Mouse (Mus musculus) frontal cortex, adult 2 months (tissue): Measurements from ENCODE around the gene Kctd10. TPM values are rescaled to one million over a fixed set of nuclear protein-coding genes. Genes with fewer than 3 reads are reported as not detected.
A peak's percentile ranks its signal among the peaks of the same experiment; 100 is the strongest.

ENCODE experiments used
- DNase-seq, 2 experiments: peaks; one replicate each; pipeline ENCODE4 v3.0.0; 2022; ENCODE audit warnings: low spot score in 1 of 2; ENCODE audit errors: extremely low spot score in 1 of 2
- polyA plus RNA-seq: library from polyadenylated mRNA; depleted of rRNA; stranded (reverse); fragments of >200 nt; gene quantifications from 2 replicates; pipeline ENCODE4 v1.2.3, GENCODE M21; 2012

The Kctd10 gene
- polyA plus RNA-seq, 1 experiment: 57.4 TPM

DNA sequence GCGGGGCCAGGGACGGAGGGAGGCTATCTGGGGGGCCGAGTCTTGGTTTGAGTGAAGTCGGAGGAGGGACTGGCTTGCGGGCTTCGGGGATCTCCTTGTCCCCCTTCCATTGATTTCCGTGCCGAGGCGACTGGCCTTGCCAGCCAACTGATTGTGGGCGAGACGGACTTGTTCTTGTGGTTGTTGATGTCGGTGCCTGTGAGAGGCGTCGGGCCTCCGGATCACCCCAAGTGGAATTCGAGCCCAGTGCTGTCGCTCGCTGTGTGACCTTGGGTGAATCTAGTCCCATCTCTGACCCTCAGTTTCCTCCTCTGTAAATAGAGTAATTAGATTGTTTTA is 674 bp upstream of the Kctd10 start:
- peak in 1 of 2 experiments; percentile 19 for DNase-seq

DNA sequence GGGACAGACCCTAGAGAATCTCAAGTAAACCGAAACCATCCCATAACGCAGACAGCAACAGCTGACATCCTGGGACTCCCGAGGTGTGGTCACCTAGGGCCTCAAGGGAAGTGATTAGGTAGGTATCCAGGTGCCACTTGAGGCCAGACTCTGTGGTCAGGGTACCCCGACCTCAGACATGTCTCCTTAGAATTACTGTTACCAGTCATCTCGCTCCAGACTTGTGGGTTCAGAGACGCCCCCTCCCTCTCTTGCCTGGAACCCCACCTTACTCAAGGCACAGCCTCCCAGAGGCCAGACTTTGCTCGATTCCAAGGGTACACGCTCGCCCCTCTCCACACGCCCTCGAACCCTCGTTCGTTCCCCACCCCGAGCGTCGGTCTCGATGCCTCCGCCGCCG is 545 bp downstream of the Kctd10 start:
- DNase-seq: no peak

DNA sequence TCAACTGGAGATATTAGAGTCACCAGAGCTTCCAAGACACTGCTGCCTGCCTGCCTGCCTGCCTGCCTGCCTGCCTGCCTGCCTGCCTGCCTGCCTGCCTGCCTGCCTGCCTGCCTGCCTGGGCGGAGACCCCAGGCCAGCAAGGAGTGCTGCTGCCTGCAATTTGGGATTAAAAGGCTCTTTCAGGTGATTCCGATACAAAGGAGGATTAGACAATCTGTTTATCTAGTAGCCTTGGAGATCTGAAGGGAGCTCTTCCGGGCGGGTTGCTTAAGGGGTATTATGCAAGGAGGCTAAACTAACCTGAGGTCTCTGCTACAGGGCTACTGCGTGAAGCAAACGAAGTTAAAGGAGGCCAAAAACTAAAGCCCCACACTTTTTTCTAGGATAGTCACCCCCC is 1.4 kb downstream of the Kctd10 start:
- no peak for DNase-seq

DNA sequence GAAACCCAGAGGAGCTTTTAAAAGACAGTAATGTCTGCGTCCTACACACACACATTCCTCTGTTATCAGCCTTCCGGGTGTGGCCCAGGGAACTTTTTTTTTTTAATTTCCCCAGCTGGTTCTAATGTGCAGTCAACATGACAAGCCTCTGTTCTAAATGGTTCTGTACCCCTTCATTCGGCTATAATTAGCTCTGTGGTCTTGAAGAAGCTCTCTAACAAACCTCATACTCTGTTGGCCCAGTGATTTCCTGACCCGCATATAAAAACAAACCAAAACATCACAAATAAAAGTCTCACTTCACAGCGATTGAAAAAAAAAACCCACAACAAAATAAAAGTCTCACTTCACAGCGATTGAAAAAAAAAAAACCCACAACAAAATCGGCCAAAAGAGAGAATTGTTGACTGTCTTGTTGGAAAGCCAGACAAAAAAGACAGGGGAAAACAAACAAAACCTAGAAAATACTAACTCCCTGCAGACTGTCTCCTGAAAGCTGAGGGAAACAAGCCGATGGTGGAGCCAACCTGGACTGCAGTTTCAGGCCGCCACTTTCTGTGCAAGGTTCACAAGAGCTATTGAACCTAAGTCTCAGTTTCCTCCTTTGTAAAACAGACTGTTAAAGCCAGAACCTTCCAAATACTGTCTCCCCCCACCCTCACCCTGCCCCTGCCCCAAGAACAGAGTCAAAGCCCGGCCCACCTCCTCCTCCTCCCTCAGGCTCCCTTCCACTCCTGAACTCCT is 2.0 kb downstream of the Kctd10 start:
- no peak for DNase-seq

DNA sequence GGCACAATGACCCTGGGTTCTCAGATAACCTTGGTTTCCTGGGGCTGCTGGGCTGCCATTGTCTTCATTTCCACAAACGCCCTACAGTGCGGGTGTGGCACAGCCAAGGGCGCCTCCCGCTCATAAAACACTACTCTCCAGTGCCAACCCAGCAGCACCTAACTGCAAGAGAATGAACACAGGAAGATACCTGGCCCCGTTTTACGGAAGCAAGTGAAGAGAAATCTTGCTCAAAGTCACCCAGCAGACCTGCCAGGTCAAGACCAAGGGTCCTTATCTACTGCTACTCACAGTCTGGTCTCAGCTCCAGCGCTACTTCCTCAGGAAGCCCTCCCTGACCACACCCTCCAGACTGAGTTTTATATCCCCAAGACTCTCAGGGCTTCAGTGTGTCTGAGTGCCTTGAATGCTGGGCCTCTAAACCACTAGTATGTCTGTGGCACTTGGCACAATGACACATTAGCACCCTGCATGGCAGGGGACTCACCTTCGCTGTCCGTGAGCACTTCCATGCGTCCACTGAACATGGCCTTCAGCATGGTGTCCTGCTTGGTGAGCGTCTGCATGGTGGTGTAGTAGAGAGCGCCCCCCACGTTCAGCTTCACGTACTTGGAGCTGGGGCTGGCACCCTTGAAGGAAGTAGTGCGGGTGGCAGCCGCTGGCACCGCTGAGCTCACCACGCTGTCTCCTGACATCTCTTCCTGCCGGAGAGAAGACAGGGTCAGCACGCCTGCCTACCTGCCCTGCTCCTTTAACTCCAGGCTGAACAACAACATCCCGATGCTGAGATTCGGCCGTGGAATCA is 5.7 kb downstream of the Kctd10 start:
- no peak for DNase-seq

DNA sequence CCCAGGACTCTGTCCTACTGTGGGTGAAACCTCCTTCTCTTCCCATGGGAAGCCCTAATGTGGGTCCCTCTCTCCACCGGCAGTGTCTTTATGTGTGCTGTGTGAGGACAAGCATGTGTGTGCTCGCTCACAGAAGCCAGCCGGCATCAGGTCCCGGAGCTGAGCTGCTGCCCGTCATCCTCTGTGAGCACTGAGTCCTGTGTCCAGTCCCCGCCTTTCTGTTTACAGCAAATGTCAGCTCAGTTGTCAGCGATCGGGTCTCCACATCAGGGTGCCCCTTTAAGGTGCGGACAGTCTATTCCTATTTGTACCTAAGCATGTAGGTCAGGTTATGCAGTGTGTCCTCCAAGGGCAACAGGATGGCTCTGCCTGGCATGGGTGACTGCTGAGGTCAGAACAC is 6.7 kb downstream of the Kctd10 start:
- no peak for DNase-seq

DNA sequence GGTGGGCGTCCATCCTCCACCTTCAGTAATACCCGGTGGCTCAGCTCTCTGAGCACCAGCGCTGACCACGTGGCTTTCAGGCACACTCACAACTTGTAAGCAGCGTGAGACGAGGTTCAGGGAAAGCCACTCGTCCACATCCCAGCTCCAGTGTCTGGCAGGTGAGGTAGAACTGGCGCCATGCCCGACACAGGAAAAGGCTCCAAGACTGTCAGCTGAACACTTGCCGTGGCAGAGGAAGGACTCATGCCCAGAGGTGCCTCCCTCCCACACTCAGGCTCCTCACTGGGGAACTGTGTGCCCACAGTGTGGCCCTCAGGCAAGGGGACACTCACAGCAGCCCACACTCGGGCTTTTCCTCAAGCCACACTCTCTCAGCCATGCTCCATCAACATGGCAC is 7.1 kb downstream of the Kctd10 start:
- no peak for DNase-seq

DNA sequence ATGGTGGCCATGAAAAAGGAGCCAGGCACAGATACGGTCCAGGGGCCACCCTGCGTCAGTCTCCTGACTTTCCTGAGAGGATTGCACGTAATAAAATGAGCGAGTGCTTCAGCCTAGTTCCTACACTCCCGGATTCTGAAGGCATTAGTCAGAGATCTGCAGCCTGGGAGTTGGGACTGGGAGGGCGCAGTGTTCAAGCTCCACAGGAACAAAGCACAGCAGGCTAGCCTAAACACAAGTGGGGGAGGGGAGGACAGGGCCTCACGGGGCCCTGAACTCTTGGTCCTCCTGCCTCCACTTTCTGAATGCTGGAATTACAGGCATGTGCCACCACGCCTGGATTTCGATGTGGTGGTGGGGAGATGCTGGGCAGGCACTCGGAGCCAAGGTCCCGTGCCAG is 7.7 kb downstream of the Kctd10 start:
- DNase-seq: no peak

DNA sequence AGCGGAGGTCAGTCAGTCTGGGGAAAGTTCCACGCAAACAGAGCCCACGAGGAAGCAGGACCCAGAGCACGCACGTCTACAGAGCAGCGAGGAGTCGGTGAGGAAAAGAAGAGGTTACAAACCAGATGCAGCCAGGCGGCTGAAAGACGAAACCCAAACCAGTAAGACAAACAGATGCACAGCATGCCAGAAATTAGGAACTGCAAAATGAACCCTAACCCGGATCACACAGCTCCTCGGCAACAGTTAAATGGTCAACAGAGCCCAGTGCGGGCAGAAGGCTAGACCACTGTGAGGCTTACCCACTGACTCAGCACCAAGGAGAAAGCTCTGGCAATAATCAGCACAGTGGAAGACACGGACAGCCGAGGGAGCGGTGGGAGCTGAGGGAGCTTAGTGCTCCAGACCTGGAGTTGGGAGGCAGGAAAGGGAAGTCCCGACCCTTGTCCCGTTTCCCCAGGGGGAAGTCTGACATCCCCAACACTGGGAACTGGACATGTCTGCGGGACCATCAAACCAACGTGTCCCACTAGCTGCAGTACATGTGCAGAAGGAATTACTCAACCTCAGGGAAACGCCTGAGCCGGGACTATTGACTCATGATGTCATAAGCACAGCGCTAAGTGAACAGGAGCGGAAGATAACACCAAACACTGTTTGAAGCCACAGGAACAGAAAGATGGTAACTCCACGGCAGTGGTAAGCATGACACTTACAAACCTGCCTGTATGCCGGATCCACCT is 8.4 kb downstream of the Kctd10 start:
- no peak for DNase-seq

DNA sequence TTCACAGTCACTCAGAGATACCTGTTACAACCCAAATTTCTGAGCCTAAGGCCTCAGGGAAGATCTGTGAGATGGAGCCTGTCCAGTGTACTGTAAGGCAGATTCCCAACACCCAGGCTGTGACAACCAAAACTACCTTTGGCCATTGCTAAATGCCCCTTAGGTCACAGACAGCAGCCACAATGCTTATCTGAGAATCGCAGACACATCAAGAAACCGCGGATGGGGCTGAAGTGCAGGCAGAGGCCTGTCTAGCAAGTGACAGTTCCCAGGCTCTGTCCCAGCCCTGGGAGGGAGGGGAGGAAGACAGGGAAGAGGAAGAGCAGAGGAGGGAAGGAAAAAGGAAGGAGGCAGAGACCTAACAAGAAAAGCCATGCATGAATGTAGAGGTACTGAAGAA is 9.0 kb downstream of the Kctd10 start:
- no peak for DNase-seq

DNA sequence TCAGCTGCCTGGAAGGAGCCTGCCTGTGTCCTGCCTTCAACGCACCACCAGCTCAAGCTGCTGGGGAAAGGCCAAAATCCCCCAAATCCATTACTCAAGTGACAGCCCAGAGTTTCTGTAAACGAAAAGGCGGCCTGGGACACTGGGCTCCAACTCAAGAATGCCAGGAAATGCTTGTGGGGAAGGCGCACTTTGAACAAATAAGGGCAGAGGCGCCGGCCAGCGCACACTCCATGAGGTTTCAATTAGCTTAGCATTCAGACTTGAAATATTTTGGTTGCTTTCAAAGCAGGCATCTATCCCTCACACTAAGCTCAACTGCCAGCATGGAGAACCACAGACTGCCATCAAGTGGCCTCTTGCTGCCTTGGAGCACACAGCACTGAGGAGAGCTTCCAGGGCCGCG is 9.9 kb downstream of the Kctd10 start:
- DNase-seq: no peak

DNA sequence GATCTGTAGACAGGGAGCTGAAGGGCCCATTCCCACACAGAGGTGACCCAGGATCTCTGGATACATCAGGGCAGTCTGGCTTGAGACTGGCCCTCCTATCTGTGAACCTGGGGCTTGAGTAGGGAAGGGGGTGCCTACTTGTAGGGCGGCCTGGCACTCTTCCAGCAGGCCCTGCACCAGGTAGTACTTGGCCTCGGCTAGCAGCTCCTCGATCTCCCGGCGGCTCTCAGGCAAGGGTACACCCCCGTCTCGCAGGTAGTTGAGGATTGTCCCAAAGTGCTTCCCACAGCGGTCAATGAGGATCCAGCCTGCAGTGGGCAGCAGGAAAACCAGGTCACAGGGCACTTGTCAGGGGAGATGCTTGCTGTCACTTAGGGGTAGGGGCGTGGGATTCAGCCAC is 10.4 kb downstream of the Kctd10 start:
- no peak for DNase-seq

DNA sequence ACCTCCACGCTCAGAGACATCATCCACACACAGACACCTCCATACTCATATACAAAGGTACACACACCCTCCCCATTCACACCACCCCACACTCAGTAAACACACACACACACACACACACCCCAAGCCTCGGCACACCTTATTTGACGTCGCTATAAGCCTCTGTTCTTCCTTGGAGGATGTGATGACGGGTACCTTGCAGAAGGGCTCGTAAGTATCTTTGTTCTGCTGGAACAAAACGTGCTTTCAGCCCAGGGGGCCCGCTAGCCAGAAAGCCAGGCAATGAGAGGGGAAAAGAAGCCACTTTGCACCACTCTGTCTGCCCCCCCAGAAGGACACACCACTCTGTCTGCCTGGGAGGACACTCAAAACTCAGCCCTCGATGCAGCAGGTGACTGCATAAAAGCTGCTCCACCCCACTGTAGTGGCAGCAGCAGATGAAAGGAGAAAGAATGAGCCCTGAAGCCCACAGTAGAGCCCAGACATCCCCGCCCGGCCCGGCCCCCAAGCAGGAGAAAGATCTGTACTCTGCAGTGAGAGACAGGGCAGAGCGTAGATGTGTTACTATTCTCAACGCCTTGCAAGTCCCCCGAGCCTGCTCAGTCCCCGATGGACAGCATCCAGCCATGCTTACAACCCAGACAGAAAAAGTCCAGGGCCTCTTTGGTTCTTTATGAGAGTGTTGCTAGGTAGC is 11.4 kb downstream of the Kctd10 start:
- DNase-seq: no peak

DNA sequence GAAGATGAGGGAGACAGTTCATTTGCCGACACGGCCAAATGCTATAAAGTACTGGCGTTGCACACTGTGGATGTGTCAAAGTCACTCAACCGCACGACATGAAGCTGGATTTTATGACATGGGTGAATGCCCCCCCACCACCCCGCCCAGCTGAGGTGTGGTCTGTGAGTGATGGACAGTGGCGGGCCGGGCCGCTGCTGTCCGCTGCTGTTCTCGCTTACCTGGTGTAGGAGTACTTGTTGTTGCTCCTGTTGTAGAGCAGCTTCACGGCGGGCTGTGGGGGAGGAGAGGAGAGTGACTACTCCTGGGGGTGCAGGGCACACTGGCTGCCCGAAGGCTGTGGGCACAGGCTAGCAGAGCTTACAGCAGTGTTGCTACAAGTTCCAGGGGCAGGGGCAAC is 12.2 kb downstream of the Kctd10 start:
- DNase-seq: no peak

DNA sequence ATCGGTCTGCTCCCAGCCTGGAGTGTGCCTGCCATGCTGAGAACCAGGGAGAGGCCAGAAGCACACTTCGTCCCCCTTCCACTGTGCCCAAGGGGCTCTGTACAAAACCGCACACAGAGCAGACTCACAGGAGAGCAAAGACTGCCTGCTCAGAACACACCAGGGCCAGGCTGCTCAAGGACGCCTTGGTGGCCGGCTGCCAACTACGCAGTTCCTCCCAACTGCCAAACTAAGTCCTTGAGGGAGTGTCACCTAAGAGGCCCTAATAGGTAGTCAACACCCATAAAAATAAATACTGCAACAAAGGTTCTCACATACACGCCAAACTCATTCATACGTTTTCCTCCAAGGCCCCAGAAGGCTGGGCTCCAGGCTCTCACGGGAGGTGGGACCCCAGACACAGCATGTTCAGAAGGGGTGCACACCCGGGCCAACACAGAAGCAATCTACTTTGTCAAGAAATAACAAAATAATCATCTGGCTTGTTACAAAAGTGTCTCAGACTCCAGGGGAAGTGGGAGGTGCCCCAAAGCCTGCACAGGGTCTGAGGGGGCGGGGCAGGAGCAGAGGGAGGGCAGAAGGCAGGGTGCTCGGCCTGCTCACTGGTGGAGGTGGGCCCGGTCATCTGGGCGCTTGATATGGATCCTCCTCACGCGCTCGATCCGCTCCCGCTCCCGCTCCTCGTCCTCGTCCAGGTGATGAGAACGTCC is 15.1 kb downstream of the Kctd10 start:
- no peak for DNase-seq

DNA sequence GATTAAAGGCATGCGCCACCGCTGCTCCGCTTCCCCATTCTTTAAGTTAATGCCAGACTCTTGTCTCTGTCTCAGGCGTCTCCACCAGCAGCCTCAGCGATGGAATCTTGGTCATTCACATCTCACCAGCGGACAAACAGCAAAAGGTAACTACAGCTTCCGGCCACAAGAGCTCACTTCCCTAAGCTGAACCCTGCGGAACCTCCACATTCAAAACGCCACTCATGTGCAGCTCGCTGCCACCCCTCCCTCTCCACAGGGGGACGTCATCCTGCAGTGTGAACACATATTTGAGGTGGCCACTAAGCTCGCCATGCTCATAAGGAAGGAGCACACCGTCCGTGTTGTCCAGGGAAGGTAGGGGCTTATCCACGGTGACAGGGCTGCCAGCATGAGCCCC is 19.3 kb downstream of the Kctd10 start:
- no peak for DNase-seq

DNA sequence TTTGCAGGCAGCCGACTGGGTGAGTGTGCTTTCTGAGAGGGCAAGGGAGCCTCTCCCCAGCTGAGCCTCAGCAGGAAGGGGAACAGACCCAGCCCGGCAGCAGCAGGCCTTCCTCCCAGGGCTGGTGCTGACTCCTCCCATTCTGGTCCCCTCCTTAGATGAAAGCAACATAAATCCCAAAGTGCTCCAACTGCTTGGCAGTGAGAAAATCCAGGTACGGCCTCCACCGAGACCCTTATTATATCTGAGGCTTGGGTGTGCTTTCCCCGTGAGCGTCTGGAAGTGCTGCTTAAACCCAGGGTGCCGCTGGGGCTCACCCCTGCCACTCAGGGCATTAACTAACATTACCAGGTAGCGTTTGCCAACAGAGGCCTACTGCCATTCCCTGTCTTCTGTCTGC is 20.7 kb downstream of the Kctd10 start:
- no peak for DNase-seq

DNA sequence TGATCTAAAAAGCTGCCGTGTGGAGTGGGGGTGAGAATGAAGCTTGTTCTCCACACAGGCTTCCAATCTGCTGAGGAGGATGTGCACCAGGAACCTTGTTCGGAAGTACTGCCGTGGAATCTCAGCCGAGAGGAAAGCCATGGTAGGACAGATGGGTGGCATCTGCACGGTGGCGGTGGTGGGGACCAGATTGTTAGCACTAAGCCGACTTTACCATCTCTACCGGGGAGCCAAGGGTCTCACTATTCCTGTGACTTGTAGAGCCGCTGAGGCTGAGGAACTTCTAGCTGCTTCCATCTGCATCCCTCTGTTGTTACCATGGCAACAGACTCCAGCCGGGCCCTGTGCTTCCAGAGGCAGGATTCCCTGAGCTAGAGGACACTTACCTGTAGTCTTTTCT is 21.5 kb downstream of the Kctd10 start:
- DNase-seq: peak; percentile 50 to 71

DNA sequence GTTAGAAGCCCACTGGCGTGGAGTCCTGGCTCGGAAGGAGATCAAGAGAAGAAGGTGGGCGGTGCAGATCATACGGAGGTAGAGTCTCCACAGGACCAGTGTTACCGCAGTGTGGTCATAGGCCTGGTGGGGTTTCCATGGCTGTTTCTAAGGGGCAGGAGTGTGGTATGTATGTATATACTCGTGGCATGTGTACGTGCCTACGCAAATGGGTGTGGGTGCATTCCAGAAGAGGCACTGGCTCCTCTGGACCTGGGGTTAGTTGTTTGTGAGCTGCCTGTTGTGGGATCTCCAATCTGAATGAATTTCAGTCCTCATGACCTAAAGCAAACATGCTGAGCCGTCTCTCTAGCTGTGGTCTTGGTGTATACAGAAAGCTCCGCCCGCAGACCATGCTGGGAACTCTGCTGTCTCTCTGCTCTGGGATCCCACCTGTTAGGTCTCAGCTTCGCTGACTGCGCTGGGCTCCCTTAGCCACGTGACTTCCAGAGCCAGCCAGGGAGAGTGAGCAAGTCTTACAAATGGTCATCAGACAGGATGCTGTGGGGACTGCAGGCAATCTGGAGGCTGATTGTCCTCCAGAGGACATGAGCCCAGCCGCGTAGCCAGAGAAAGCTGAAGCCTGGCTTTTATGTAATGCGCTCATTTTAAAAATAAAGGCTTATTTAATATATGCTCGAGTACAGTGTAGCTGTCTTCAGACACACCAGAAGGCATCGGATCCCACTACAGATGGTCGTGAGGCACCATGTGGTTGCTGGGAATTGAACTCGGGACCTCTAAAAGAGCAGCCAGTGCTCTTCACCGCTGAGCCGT is 23.2 kb downstream of the Kctd10 start:
- peak; percentile 50 to 64 for DNase-seq
